Mouse (Mus musculus) kidney, adult 2 months (tissue): ENCODE measurements at regions not wholly inside any gene's neighbourhood (a gene's known extent, or its start where the extent isn't known, plus 50 kb on each side); places are given as distances from the start of the nearest gene placed in this dataset.
"Not testable (repeated sequence)": the region's sequence is repeated elsewhere in the genome, so short reads cannot be mapped to it uniquely, and the experiment has no call there.

Source experiments
- DNase-seq: peaks from one replicate; pipeline ENCODE4 v3.0.0; 2021
- H3K27ac ChIP-seq: fragments of 200-500 bp; 2 replicates; pipeline ENCODE4 v1.5.1; 2012; ENCODE audit warnings: low read depth, low read length, control low read depth, inconsistent platforms; ENCODE audit not compliant: insufficient read depth
- H3K27me3 ChIP-seq: fragments of 200-500 bp; replicated peaks from 2 replicates; pipeline ENCODE4 v1.6.1; 2012; ENCODE audit warnings: mild to moderate bottlenecking, moderate library complexity, low read length, inconsistent platforms; ENCODE audit not compliant: control insufficient read depth, insufficient read depth
- H3K36me3 ChIP-seq: fragments of 200-500 bp; 2 replicates; pipeline ENCODE4 v1.6.1; 2012; ENCODE audit warnings: mild to moderate bottlenecking, moderate library complexity, low read length, inconsistent platforms; ENCODE audit not compliant: control insufficient read depth, insufficient read depth
- H3K4me1 ChIP-seq: fragments of 200-500 bp; 2 replicates; pipeline ENCODE4 v1.6.1; 2011; ENCODE audit warnings: low read length; ENCODE audit not compliant: control insufficient read depth, insufficient read depth
- H3K4me3 ChIP-seq: fragments of 200-500 bp; 2 replicates; pipeline ENCODE4 v1.5.1; 2011; ENCODE audit warnings: mild to moderate bottlenecking, low read depth, low read length, control low read depth; ENCODE audit not compliant: insufficient read depth
- CTCF ChIP-seq: fragments of 200-500 bp; conservative IDR thresholded peaks from 2 replicates; pipeline ENCODE4 v1.5.1; 2011; ENCODE audit warnings: low read depth, mild to moderate bottlenecking, control low read depth, low read length, moderate library complexity, mixed read lengths; ENCODE audit not compliant: insufficient read depth, insufficient read length
- POLR2A ChIP-seq: fragments of 200-500 bp; IDR thresholded peaks from one replicate; pipeline ENCODE4 v1.6.1; 2011; ENCODE audit warnings: low read depth, low read length, control low read depth
- WGBS: fragments of 180-500 bp; shearing (Covaris S2); methylation state at CpG from one replicate; pipeline ENCODE4 v1.1.7; 2018; 5-methylcytosine and 5-hydroxymethylcytosine counted together

GRCm38 (mm10) chr2:16860056-16860455 is 504.0 kb downstream of the Plxdc2 start:
- TF ChIP-seq POLR2A (no peak), CTCF (no peak)
- WGBS = 69% methylated on average over 5 of the region's 5 CpGs

GRCm38 (mm10) chr2:16866163-16866852 is 510.2 kb downstream of the Plxdc2 start:
- Histone ChIP-seq H3K4me3 (no peak overlapping the region), H3K27me3 (no peaks in the 10 kb centered on the region), H3K27ac (no peak overlapping the region), H3K4me1 (no peaks in the 10 kb centered on the region), H3K36me3 (no peaks in the 10 kb centered on the region)
- no peak for DNase-seq
- no peak for TF ChIP-seq POLR2A
- no peak for TF ChIP-seq CTCF
- 81% methylated on average over 4 of the region's 4 CpGs for WGBS

More at GRCm38 (mm10) chr2:16860056-16860455, 504.0 kb downstream of the Plxdc2 start:
- DNase-seq = peak; percentile 51
- H3K4me3 ChIP-seq = no peak overlapping the region
- H3K36me3 ChIP-seq = no peaks in the 10 kb centered on the region
- no peaks in the 10 kb centered on the region for H3K27me3 ChIP-seq
- no peaks in the 10 kb centered on the region for H3K4me1 ChIP-seq
- no peak overlapping the region for H3K27ac ChIP-seq

GRCm38 (mm10) chr2:16892381-16892780 is 536.3 kb downstream of the Plxdc2 start:
- H3K27ac ChIP-seq, DNase-seq, H3K27me3 ChIP-seq, H3K4me1 ChIP-seq, H3K36me3 ChIP-seq, H3K4me3 ChIP-seq: not testable (repeated sequence)
- WGBS = 58% methylated on average over 6 of the region's 6 CpGs

GRCm38 (mm10) chr2:16909246-16910038 is 553.3 kb downstream of the Plxdc2 start:
- WGBS = 69% methylated on average over 1 of the region's 1 CpGs
- H3K27me3 ChIP-seq = no peaks in the 10 kb centered on the region
- H3K27ac ChIP-seq = no peak overlapping the region
- H3K4me1 ChIP-seq = no peaks in the 10 kb centered on the region
- TF ChIP-seq CTCF = no peak
- no peak for TF ChIP-seq POLR2A
- no peaks in the 10 kb centered on the region for H3K36me3 ChIP-seq
- H3K4me3 ChIP-seq = no peak overlapping the region
- no peak for DNase-seq

GRCm38 (mm10) chr2:16914633-16915032 is 558.5 kb downstream of the Plxdc2 start:
- Histone ChIP-seq H3K4me1 (no peaks in the 10 kb centered on the region), H3K27ac (no peak overlapping the region), H3K27me3 (no peaks in the 10 kb centered on the region), H3K4me3 (no peak overlapping the region), H3K36me3 (no peaks in the 10 kb centered on the region)
- peak; percentile 51 for DNase-seq
- WGBS = 28% methylated on average over 2 of the region's 2 CpGs
- TF ChIP-seq CTCF (no peak; the same call in 1 of the 2 replicates), POLR2A (no peak)

- no peak overlapping the region for H3K4me3 ChIP-seq
- no peaks in the 10 kb centered on the region for H3K4me1 ChIP-seq
- H3K27me3 ChIP-seq = no peaks in the 10 kb centered on the region
- no peaks in the 10 kb centered on the region for H3K36me3 ChIP-seq
- DNase-seq = no peak
- WGBS = 83% methylated on average over 3 of the region's 3 CpGs
- TF ChIP-seq POLR2A = no peak
- TF ChIP-seq CTCF = no peak
- no peak overlapping the region for H3K27ac ChIP-seq
These were observed 573.9 kb downstream of the Plxdc2 start for GRCm38 (mm10) chr2:16929974-16930373.

- TF ChIP-seq POLR2A (no peak), CTCF (no peak)
- Histone ChIP-seq H3K4me3 (no peak overlapping the region), H3K27me3 (no peaks in the 10 kb centered on the region), H3K27ac (no peak overlapping the region), H3K36me3 (no peaks in the 10 kb centered on the region), H3K4me1 (no peaks in the 10 kb centered on the region)
- DNase-seq = no peak
- 69% methylated on average over 3 of the region's 3 CpGs for WGBS
These were observed 603.3 kb downstream of the Plxdc2 start for GRCm38 (mm10) chr2:16959432-16959831.
